Comparison of ENCODE assay signal across 32 mouse cellular contexts in the genomic region with DNA sequence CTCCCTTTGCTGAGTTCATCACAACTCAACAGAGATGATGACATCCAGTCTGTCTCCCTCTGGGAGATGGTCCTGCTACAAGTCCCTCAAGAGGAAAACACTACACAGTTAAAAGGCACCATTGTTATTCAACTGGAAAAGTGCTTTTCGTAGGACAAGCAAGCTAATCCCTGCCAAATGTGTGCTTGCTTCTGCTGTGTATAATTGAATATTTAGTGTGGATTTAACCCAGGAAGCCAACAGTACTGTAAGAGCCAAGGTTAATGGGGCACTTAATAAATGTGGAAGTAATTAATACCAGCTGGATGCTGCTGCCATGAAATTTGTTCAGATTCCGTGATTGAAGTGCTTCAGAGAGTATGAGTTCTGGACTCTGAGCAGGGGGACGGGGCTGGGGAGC. TPM values are rescaled to one million over a fixed set of nuclear protein-coding genes. Genes with fewer than 3 reads are reported as not detected.
DNase-seq lines count a peak whose midpoint lies in the region; ATAC-seq and TF ChIP-seq lines count a peak whose summit lies in the region.
"Had no signal": no experiment of that assay in that cellular context is flagged by ENCODE, and none has a peak within 500 bp of the region (broad histone marks: within the 10 kb centered on the region; RNA-seq: fewer than 3 reads in every experiment).

No protein-coding gene starts in this region.

- H3K36me3 ChIP-seq in hindbrain, embryonic 13.5 days: no peaks in the 10 kb centered on the region
- no peaks in the 10 kb centered on the region for H3K36me3 ChIP-seq in hindbrain, embryonic 12.5 days
- no peaks in the 10 kb centered on the region for H3K36me3 ChIP-seq in midbrain, postnatal 0 days (ENCODE audit: insufficient read depth, low read length)
- no peaks in the 10 kb centered on the region for H3K36me3 ChIP-seq in midbrain, embryonic 10.5 days
- no peaks in the 10 kb centered on the region for H3K36me3 ChIP-seq in limb, embryonic 10.5 days
- H3K36me3 ChIP-seq: forebrain, embryonic 15.5 days; heart, embryonic 13.5 days; kidney, embryonic 15.5 days; limb, embryonic 15.5 days; liver, embryonic 15.5 days; lung, embryonic 15.5 days; neural tube, embryonic 12.5 days had no signal

- WGBS in hindbrain, embryonic 13.5 days: 60% methylated on average over 3 of the region's 3 CpGs
- WGBS in hindbrain, embryonic 12.5 days: 56% methylated on average over 3 of the region's 3 CpGs
- whole genome bisulfite sequencing in midbrain, postnatal 0 days: 57% methylated on average over 3 of the region's 3 CpGs
- 85% methylated on average over 3 of the region's 3 CpGs for whole genome bisulfite sequencing in midbrain, embryonic 10.5 days
- 60% methylated on average over 3 of the region's 3 CpGs for WGBS in limb, embryonic 10.5 days

- no peaks in the 10 kb centered on the region for H3K9me3 ChIP-seq in hindbrain, embryonic 13.5 days
- H3K9me3 ChIP-seq in hindbrain, embryonic 12.5 days (replicated peaks): no peaks in the 10 kb centered on the region
- H3K9me3 ChIP-seq in midbrain, postnatal 0 days (ENCODE audit: low read length): no peaks in the 10 kb centered on the region
- H3K9me3 ChIP-seq in midbrain, embryonic 10.5 days (replicated peaks): no peaks in the 10 kb centered on the region
- H3K9me3 ChIP-seq in limb, embryonic 10.5 days (replicated peaks): no peaks in the 10 kb centered on the region
- H3K9me3 ChIP-seq: forebrain, embryonic 15.5 days; kidney, embryonic 15.5 days; limb, embryonic 15.5 days; liver, embryonic 15.5 days; lung, embryonic 15.5 days; neural tube, embryonic 12.5 days had no signal

- no peak for TF ChIP-seq CTCF in midbrain, postnatal 0 days (IDR thresholded peaks at IDR 0.05)

- no peak overlapping the region for H3K9ac ChIP-seq in hindbrain, embryonic 13.5 days
- H3K9ac ChIP-seq in hindbrain, embryonic 12.5 days: no peak overlapping the region
- no peak overlapping the region for H3K9ac ChIP-seq in midbrain, postnatal 0 days (replicated peaks; ENCODE audit: low read length, poor library complexity, severe bottlenecking)
- H3K9ac ChIP-seq: forebrain, embryonic 15.5 days; heart, embryonic 13.5 days; kidney, embryonic 15.5 days; limb, embryonic 15.5 days; liver, embryonic 15.5 days; lung, embryonic 15.5 days; neural tube, embryonic 12.5 days had no signal

- peak; percentile 34 for DNase-seq in midbrain, postnatal 0 days (ENCODE audit: low spot score)
- no peak for DNase-seq in midbrain, embryonic 10.5 days (ENCODE audit: low spot score)
- DNase-seq in limb, embryonic 10.5 days (ENCODE audit: low spot score): no peak
- no peak for DNase-seq in ovary, postnatal 36 days (ENCODE audit: low spot score)
- DNase-seq in gastrocnemius, postnatal 36 days: no peak
- DNase-seq: adrenal gland, postnatal 36 days; cerebellum, adult 11-12 months; cerebellum, postnatal 10 days; gastrocnemius, postnatal 14 days; heart, adult 2 months; heart, postnatal 14 days; kidney, adult 11 months; kidney, postnatal 36 days; layer of hippocampus, postnatal 36 days; lung, postnatal 36 days had no signal

- H3K4me3 ChIP-seq in hindbrain, embryonic 13.5 days: no peak overlapping the region
- no peak overlapping the region for H3K4me3 ChIP-seq in hindbrain, embryonic 12.5 days
- H3K4me3 ChIP-seq in midbrain, postnatal 0 days (ENCODE audit: low read depth, low read length): no peak overlapping the region
- H3K4me3 ChIP-seq in midbrain, embryonic 10.5 days: no peak overlapping the region
- H3K4me3 ChIP-seq in limb, embryonic 10.5 days: no peak overlapping the region
- H3K4me3 ChIP-seq: forebrain, embryonic 15.5 days; heart, adult 2 months; heart, embryonic 13.5 days; kidney, embryonic 15.5 days; limb, embryonic 15.5 days; liver, embryonic 15.5 days; lung, embryonic 15.5 days; neural tube, embryonic 12.5 days had no signal

- peaks cover 15% of the 10 kb centered on the region for H3K4me1 ChIP-seq in hindbrain, embryonic 13.5 days (replicated peaks)
- H3K4me1 ChIP-seq in hindbrain, embryonic 12.5 days: peaks cover 7% of the 10 kb centered on the region
- 0 out of 2 replicates have a peak, but pooled peaks cover 2% of the 10 kb centered on the region for H3K4me1 ChIP-seq in midbrain, postnatal 0 days (ENCODE audit: insufficient read depth, low read length)
- peaks cover 14% of the 10 kb centered on the region for H3K4me1 ChIP-seq in midbrain, embryonic 10.5 days
- H3K4me1 ChIP-seq in limb, embryonic 10.5 days: peaks cover 14% of the 10 kb centered on the region
- H3K4me1 ChIP-seq: heart, embryonic 13.5 days; liver, embryonic 15.5 days; lung, embryonic 15.5 days had no signal

- H3K27ac ChIP-seq in hindbrain, embryonic 13.5 days: peak overlapping the region; percentile 64
- H3K27ac ChIP-seq in hindbrain, embryonic 12.5 days: no peak overlapping the region
- H3K27ac ChIP-seq in midbrain, postnatal 0 days (ENCODE audit: low read depth, low read length): no peak overlapping the region
- no peak overlapping the region for H3K27ac ChIP-seq in midbrain, embryonic 10.5 days (replicated peaks)
- peak overlapping the region; percentile 47; the same call in 1 of the 2 replicates for H3K27ac ChIP-seq in limb, embryonic 10.5 days
- H3K27ac ChIP-seq: forebrain, embryonic 15.5 days; heart, adult 2 months; heart, embryonic 13.5 days; kidney, embryonic 15.5 days; limb, embryonic 15.5 days; liver, embryonic 15.5 days; lung, embryonic 15.5 days; neural tube, embryonic 12.5 days had no signal

- ATAC-seq in hindbrain, embryonic 13.5 days (ENCODE audit: low FRiP score): no peak
- ATAC-seq in hindbrain, embryonic 12.5 days (ENCODE audit: low FRiP score): no peak
- ATAC-seq in midbrain, postnatal 0 days (ENCODE audit: low FRiP score): no peak
- ATAC-seq: forebrain, embryonic 15.5 days; Patski had no signal

- H3K27me3 ChIP-seq in hindbrain, embryonic 13.5 days: no peaks in the 10 kb centered on the region
- H3K27me3 ChIP-seq in hindbrain, embryonic 12.5 days: no peaks in the 10 kb centered on the region
- no peaks in the 10 kb centered on the region for H3K27me3 ChIP-seq in midbrain, postnatal 0 days (ENCODE audit: insufficient read depth, low read length)
- H3K27me3 ChIP-seq in midbrain, embryonic 10.5 days (ENCODE audit: low read depth, poor library complexity, severe bottlenecking): no peaks in the 10 kb centered on the region
- H3K27me3 ChIP-seq in limb, embryonic 10.5 days (ENCODE audit: low read depth, poor library complexity, severe bottlenecking): no peaks in the 10 kb centered on the region
- H3K27me3 ChIP-seq: forebrain, embryonic 15.5 days; heart, embryonic 13.5 days; kidney, embryonic 15.5 days; limb, embryonic 15.5 days; lung, embryonic 15.5 days; neural tube, embryonic 12.5 days; Patski had no signal

- intact Hi-C loops in gastrocnemius, postnatal 36 days (cut with DNase I): no loop called here

- no peak overlapping the region for H3K4me2 ChIP-seq in hindbrain, embryonic 13.5 days
- no peak overlapping the region for H3K4me2 ChIP-seq in hindbrain, embryonic 12.5 days (replicated peaks)
- H3K4me2 ChIP-seq in midbrain, postnatal 0 days (ENCODE audit: low read depth, low read length, poor library complexity, severe bottlenecking): no peak overlapping the region
- H3K4me2 ChIP-seq: forebrain, embryonic 15.5 days; heart, embryonic 13.5 days; kidney, embryonic 15.5 days; limb, embryonic 15.5 days; liver, embryonic 15.5 days; lung, embryonic 15.5 days; neural tube, embryonic 12.5 days had no signal

RNA-seq across cellular contexts. Expression of a gene that starts 6.8 kb away (rescaled TPM):
- 0.48 and 1.1 TPM in 2 replicates for polyA plus RNA-seq in hindbrain, embryonic 13.5 days (2015; fragmentation: Nextera tagmentation; extraction: Ambion mirVana)
- 0.46 and 2.8 TPM in 2 replicates for polyA plus RNA-seq in hindbrain, embryonic 12.5 days (2016; fragmentation: Nextera tagmentation; extraction: Ambion mirVana)
- 1.3 and 3.0 TPM in 2 replicates for total RNA-seq in midbrain, postnatal 0 days (2014; rRNA removed)
- 5.0 and 7.6 TPM in 2 replicates for polyA plus RNA-seq in midbrain, postnatal 0 days (2015; fragmentation: Nextera tagmentation; extraction: Ambion mirVana)
- polyA plus RNA-seq in midbrain, embryonic 10.5 days (2016; fragmentation: Nextera tagmentation; extraction: Ambion mirVana): 0.42 and 1.1 TPM in 2 replicates
- polyA plus RNA-seq in limb, embryonic 10.5 days (2016; fragmentation: Nextera tagmentation; extraction: Ambion mirVana): not detected in 2 replicates
- not detected for total RNA-seq in gastrocnemius, postnatal 36 days (2021)
- total RNA-seq: adrenal gland, adult 18-20 months; adrenal gland, postnatal 36 days; ES-E14; gastrocnemius, postnatal 14 days; heart, adult 2 months; heart, postnatal 14 days; layer of hippocampus, adult 8-10 months; layer of hippocampus, postnatal 36 days; left cerebral cortex, postnatal 14 days; megakaryocyte-erythroid progenitor cell, adult 5-6 weeks had no signal
- polyA plus RNA-seq: cortical plate, adult 2 months; heart, adult 2 months; heart, embryonic 13.5 days; limb, embryonic 15.5 days; lung, embryonic 15.5 days; neural tube, embryonic 12.5 days; Patski; urinary bladder, adult 2 months had no signal

RNA-seq across cellular contexts. Expression of a gene that starts 13.3 kb away (rescaled TPM):
- polyA plus RNA-seq in hindbrain, embryonic 13.5 days (2015; fragmentation: Nextera tagmentation; extraction: Ambion mirVana): 91.7 and 95.8 TPM in 2 replicates
- 72.4 and 73.9 TPM in 2 replicates for polyA plus RNA-seq in hindbrain, embryonic 12.5 days (2016; fragmentation: Nextera tagmentation; extraction: Ambion mirVana)
- 70.8 and 70.9 TPM in 2 replicates for total RNA-seq in midbrain, postnatal 0 days (2014; rRNA removed)
- polyA plus RNA-seq in midbrain, postnatal 0 days (2015; fragmentation: Nextera tagmentation; extraction: Ambion mirVana): 129 and 132 TPM in 2 replicates
- 68.8 and 75.6 TPM in 2 replicates for polyA plus RNA-seq in midbrain, embryonic 10.5 days (2016; fragmentation: Nextera tagmentation; extraction: Ambion mirVana)
- polyA plus RNA-seq in limb, embryonic 10.5 days (2016; fragmentation: Nextera tagmentation; extraction: Ambion mirVana): 70.0 and 70.9 TPM in 2 replicates
- 10 to 100 TPM; 15.3 to 15.6 TPM for total RNA-seq in gastrocnemius, postnatal 36 days (2021)

Comparison
In these comparisons a context has a peak if more than half of its experiments do, and no peak if none do; other contexts are left out.
1. H3K27ac ChIP-seq: peak in hindbrain, embryonic 13.5 days (single experiment) and limb, embryonic 10.5 days (single experiment); none in hindbrain, embryonic 12.5 days (single experiment), midbrain, postnatal 0 days (single experiment) and midbrain, embryonic 10.5 days (single experiment).